ENCODE assay signal across 25 mouse cellular contexts in the genomic region with DNA sequence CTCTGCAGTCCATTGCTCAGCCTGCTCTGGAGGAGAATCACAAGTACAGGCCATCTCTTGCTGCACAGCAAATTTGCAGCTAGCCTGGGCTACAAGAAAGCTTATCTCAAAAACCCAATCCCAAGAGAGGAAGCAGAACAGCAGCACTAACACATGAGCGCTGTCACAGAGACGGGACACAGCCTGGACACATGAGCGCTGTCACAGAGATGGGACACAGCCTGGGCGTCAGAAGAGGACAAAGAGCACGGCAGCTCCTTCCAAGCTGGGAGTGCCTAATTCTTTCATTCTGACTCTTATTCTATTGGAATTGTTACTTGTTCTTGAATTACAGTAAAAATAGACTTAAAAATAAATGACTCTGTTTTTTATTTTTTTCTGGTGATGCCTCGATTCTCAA.
DNase-seq lines count a peak whose midpoint lies in the region; ATAC-seq and TF ChIP-seq lines count a peak whose summit lies in the region.
"Had no signal": no experiment of that assay in that cellular context is flagged by ENCODE, and none has a peak within 500 bp of the region (broad histone marks: within the 10 kb centered on the region; RNA-seq: fewer than 3 reads in every experiment).

No protein-coding gene starts in this region.

- no peak overlapping the region for H3K27ac ChIP-seq in heart, embryonic 10.5 days
- H3K27ac ChIP-seq in kidney, adult 2 months (ENCODE audit: insufficient read depth, low read depth, low read length): no peak overlapping the region
- H3K27ac ChIP-seq in kidney, postnatal 0 days: no peak overlapping the region
- H3K27ac ChIP-seq: embryonic facial prominence, embryonic 12.5 days; embryonic facial prominence, embryonic 15.5 days; heart, embryonic 13.5 days; hindbrain, embryonic 12.5 days; hindbrain, embryonic 15.5 days had no signal

- 82% methylated on average over 6 of the region's 6 CpGs for WGBS in heart, embryonic 10.5 days
- 74% methylated on average over 6 of the region's 6 CpGs for WGBS in kidney, adult 2 months
- 55% methylated on average over 6 of the region's 6 CpGs for WGBS in kidney, postnatal 0 days

- no peak overlapping the region for H3K4me2 ChIP-seq in kidney, postnatal 0 days (ENCODE audit: low read length)
- H3K4me2 ChIP-seq: embryonic facial prominence, embryonic 12.5 days; embryonic facial prominence, embryonic 15.5 days; heart, embryonic 13.5 days; hindbrain, embryonic 12.5 days; hindbrain, embryonic 15.5 days had no signal

- intact Hi-C loops in heart, postnatal 10 days (cut with DNase I): no loop called here

- peaks cover 5% of the 10 kb centered on the region; the same call in 1 of the 2 replicates for H3K36me3 ChIP-seq in heart, embryonic 10.5 days
- no peaks in the 10 kb centered on the region for H3K36me3 ChIP-seq in kidney, adult 2 months (ENCODE audit: control insufficient read depth, insufficient read depth, low read length)
- H3K36me3 ChIP-seq in kidney, postnatal 0 days (ENCODE audit: insufficient read depth, low read length): 0 out of 2 replicates have a peak, but pooled peaks cover 5% of the 10 kb centered on the region
- H3K36me3 ChIP-seq: embryonic facial prominence, embryonic 12.5 days; embryonic facial prominence, embryonic 15.5 days; hindbrain, embryonic 12.5 days; hindbrain, embryonic 15.5 days had no signal

- TF ChIP-seq POLR2A in kidney, adult 2 months (IDR thresholded peaks at IDR 0.05; ENCODE audit: low read depth, low read length): no peak

- peak; percentile 22 to 35 for DNase-seq in heart, postnatal 10 days
- no peak for DNase-seq in heart, embryonic 10.5 days (ENCODE audit: low spot score)
- DNase-seq in kidney, adult 2 months: peak; percentile 4
- DNase-seq in kidney, adult 11 months: no peak
- peak; percentile 66 for DNase-seq in kidney, postnatal 0 days (ENCODE audit: low spot score)
- no peak for DNase-seq in kidney, adult 8-10 months
- DNase-seq in kidney, postnatal 36 days: peak; percentile 3 to 7
- no peak for DNase-seq in cerebellum, postnatal 14 days
- DNase-seq: adrenal gland, postnatal 10 days; adrenal gland, postnatal 36 days; B cell, adult 2 months; cerebellum, adult 18-20 months; cerebellum, adult 9-10 months; cerebellum, postnatal 25 days; gastrocnemius, postnatal 25 days; heart, adult 18-20 months had no signal

- H3K4me1 ChIP-seq in heart, embryonic 10.5 days: no peaks in the 10 kb centered on the region
- 0 out of 2 replicates have a peak, but pooled peaks cover 2% of the 10 kb centered on the region for H3K4me1 ChIP-seq in kidney, adult 2 months (ENCODE audit: control insufficient read depth, insufficient read depth, low read length)
- peaks cover 3% of the 10 kb centered on the region for H3K4me1 ChIP-seq in kidney, postnatal 0 days (replicated peaks; ENCODE audit: insufficient read depth, low read length)
- H3K4me1 ChIP-seq: embryonic facial prominence, embryonic 12.5 days; embryonic facial prominence, embryonic 15.5 days; hindbrain, embryonic 15.5 days had no signal

- H3K9me3 ChIP-seq in heart, embryonic 10.5 days: no peaks in the 10 kb centered on the region
- H3K9me3 ChIP-seq in kidney, postnatal 0 days (replicated peaks; ENCODE audit: low read length): no peaks in the 10 kb centered on the region
- H3K9me3 ChIP-seq: embryonic facial prominence, embryonic 12.5 days; embryonic facial prominence, embryonic 15.5 days; G1E; heart, embryonic 13.5 days; hindbrain, embryonic 12.5 days; hindbrain, embryonic 15.5 days had no signal

- H3K9ac ChIP-seq in kidney, postnatal 0 days (ENCODE audit: low read depth, low read length): no peak overlapping the region
- H3K9ac ChIP-seq: embryonic facial prominence, embryonic 12.5 days; embryonic facial prominence, embryonic 15.5 days; heart, embryonic 13.5 days; hindbrain, embryonic 12.5 days; hindbrain, embryonic 15.5 days had no signal

- H3K27me3 ChIP-seq in heart, embryonic 10.5 days (ENCODE audit: insufficient read depth, poor library complexity, severe bottlenecking): no peaks in the 10 kb centered on the region
- no peaks in the 10 kb centered on the region for H3K27me3 ChIP-seq in kidney, adult 2 months (replicated peaks; ENCODE audit: control insufficient read depth, insufficient read depth, low read length)
- no peaks in the 10 kb centered on the region for H3K27me3 ChIP-seq in kidney, postnatal 0 days (ENCODE audit: insufficient read depth, low read length)
- H3K27me3 ChIP-seq: CH12.LX; embryonic facial prominence, embryonic 12.5 days; embryonic facial prominence, embryonic 15.5 days; heart, embryonic 13.5 days; hindbrain, embryonic 12.5 days; hindbrain, embryonic 15.5 days; Patski had no signal

- ATAC-seq in kidney, postnatal 0 days (replicated peaks; ENCODE audit: low FRiP score, low read depth): no peak; the same call in 1 of the 2 replicates
- ATAC-seq: forebrain, embryonic 14.5 days; Patski had no signal

- H3K4me3 ChIP-seq in heart, embryonic 10.5 days: no peak overlapping the region
- H3K4me3 ChIP-seq in kidney, adult 2 months (ENCODE audit: insufficient read depth, low read depth, low read length): no peak overlapping the region
- no peak overlapping the region for H3K4me3 ChIP-seq in kidney, postnatal 0 days (replicated peaks; ENCODE audit: low read depth, low read length)
- H3K4me3 ChIP-seq: embryonic facial prominence, embryonic 12.5 days; embryonic facial prominence, embryonic 15.5 days; heart, embryonic 13.5 days; hindbrain, embryonic 12.5 days; hindbrain, embryonic 15.5 days had no signal

- no peak for TF ChIP-seq CTCF in kidney, adult 2 months (conservative IDR thresholded peaks at IDR 0.05; ENCODE audit: insufficient read depth, insufficient read length, low read depth, low read length)
- no peak for TF ChIP-seq CTCF in kidney, postnatal 0 days (IDR thresholded peaks at IDR 0.05; ENCODE audit: low read depth)

Comparison
In these comparisons a context has a peak if more than half of its experiments do, and no peak if none do; other contexts are left out.
1. DNase-seq: peak in heart, postnatal 10 days (2 of 2), kidney, adult 2 months (single experiment), kidney, postnatal 0 days (single experiment) and kidney, postnatal 36 days (2 of 2); none in heart, embryonic 10.5 days (single experiment), kidney, adult 11 months (single experiment), kidney, adult 8-10 months (0 of 2) and cerebellum, postnatal 14 days (0 of 2).